Mouse (Mus musculus) left cerebral cortex, postnatal 36 days (tissue): ENCODE data around the gene Mrpl36. TPM values are rescaled to one million over a fixed set of nuclear protein-coding genes. Genes with fewer than 3 reads are reported as not detected.
A peak's percentile ranks its signal among the peaks of the same experiment; 100 is the strongest.

Source experiments
- DNase-seq, 2 experiments: peaks; one replicate each; pipeline ENCODE4 v3.0.0; 2021 to 2022; ENCODE audit warnings: low spot score in 2 of 2, mixed read lengths in 1 of 2
- intact Hi-C: fragments of 180-260 bp; cut with DNase I; formaldehyde crosslinking; loops from one replicate; pipeline ENCODE4 v1.15.1; 2025
- total RNA-seq, 2 experiments: library from RNA; stranded (reverse); gene quantifications; 2 replicates each; pipeline ENCODE4 v1.2.3; 2021

The Mrpl36 gene
- 10 to 100 TPM; 37.3 to 44.9 TPM for total RNA-seq

DNA sequence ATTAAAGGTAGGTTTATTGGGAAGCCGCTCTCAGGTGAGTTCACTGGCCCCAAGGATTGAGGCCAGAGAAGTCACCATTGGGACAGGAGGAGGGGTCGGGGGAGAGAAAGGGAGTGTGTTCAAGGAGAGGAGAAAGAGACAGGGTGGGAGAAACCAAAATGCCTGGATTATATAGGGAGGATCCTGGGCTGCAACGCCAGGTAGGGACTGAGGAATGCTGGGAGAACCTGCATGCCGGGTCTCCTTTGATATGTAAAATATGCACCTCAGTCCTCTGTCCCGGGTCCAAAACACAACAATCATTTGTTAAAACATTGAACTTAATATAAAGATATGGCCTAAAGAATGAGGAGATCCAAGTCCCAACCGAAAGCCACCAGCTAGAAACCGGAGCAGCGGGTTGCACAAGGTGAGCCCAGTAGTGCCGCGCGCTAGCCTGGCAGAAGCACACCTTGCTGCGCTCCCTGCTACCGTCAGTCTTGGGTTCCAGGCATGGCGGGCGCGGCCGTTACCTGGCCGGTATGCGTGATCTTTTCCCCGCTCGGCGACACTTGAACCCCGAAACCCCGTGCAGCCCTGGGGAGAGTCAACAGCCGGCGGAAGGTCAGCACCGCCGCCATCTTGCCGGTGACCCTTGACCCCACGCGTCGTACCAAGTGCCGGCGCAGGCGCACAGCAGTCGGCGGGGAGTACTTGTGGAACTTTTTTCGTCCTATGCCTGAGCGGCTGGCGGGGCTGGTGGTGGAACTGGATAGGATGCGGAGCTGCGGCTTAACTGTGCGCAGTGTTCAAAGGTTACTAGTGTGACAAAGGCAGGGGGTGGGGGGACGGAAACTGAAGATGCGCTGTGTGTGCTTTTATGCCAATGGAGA lies at the start of gene Mrpl36, which contains the start of gene Ndufs6:
Mrpl36 (plus strand) TSS at position 687 of the 872 bp plus-strand sequence.
Ndufs6 (minus strand) TSS at position 716 of the 872 bp plus-strand sequence.
- DNase-seq, result peak; percentile 91 to 94
- intact Hi-C loops, result loop anchor here (10.0 kb wide), 1 partner anchor 277 kb away; the partner anchor contains the start of gene Clptm1l

DNA sequence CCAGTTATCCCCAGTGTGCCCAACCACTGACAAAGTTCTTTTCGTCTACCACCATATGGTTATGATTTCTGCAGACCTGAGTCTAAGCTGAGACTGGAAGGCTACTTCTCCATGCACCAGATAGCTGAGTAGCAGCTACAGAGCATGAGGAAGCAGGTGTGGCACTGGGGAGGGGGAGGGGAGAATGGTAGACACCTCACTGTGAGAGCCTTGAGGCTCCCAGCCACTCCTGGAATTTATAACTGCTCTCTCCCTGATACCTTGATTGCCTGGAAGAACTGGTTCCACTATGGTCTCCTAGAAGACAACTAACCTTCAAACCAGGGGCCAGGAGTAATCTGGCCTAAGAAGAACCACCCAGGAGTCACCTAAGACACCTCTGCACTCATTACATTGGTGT lies 49.1 kb upstream of the Mrpl36 start:
- intact Hi-C loops, result no loop called here
- no peak for DNase-seq

DNA sequence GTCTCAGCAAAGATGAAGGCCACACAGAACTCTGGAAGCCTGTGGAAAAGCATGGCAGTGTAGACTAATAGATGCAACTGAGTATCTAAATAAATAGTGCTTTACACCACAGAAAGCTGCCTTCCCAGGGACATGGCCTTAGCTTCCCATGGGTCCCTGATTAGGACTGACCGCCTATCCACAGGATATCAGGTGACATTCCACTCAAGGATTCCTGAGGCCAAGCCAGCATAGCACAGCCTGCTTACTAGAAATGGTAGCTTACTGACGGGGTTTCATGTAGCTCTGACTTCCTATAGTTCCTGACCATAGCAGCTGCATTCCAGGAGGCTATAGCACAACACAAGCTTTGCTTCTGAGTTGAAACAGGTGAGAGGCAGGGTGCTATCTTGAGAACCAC lies 45.9 kb upstream of the Mrpl36 start:
- no peak for DNase-seq
- intact Hi-C loops, result no loop called here

- no peak for DNase-seq
- intact Hi-C loops, result no loop called here
Measured at GRCm38 (mm10) chr13:73283534-73283933, 44.8 kb upstream of the Mrpl36 start.

GRCm38 (mm10) chr13:73290206-73290605 lies 38.1 kb upstream of the Mrpl36 start:
- intact Hi-C loops, result no loop called here
- DNase-seq, result no peak

- DNase-seq, result no peak
- intact Hi-C loops, result no loop called here
Measured at GRCm38 (mm10) chr13:73291102-73291501, 37.2 kb upstream of the Mrpl36 start.

DNA sequence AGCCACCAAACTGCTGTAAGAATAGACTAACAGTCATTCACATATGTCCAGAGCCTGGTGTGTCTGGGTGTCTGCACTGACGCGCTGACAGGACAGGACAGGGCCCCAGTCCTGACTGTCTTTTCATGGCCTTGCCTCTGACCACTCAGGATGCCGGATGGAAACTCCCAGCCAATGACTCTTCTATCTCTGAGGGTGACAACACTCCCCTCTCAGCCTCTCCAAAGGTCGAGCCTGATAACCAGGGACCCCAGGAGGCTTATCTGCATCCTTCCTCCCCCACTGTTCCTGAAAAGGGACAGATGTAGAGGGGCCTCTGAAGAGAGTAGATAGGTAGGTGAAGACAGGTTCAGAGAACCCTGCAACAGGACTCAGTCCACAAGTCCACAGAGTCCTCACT lies 29.6 kb upstream of the Mrpl36 start:
- intact Hi-C loops, result no loop called here
- no peak for DNase-seq

- intact Hi-C loops, result no loop called here
- no peak for DNase-seq
Measured at GRCm38 (mm10) chr13:73299322-73299721, 29.0 kb upstream of the Mrpl36 start.

- no peak for DNase-seq
- intact Hi-C loops, result loop anchor here (10.0 kb wide), 1 partner anchor 140 kb away; no protein-coding TSS in a partner anchor
Measured at GRCm38 (mm10) chr13:73304729-73305128, 23.6 kb upstream of the Mrpl36 start.

- intact Hi-C loops, result loop anchor here (10.0 kb wide), 1 partner anchor 141 kb away; no protein-coding TSS in a partner anchor
- no peak for DNase-seq
Measured at GRCm38 (mm10) chr13:73305398-73306084, 22.8 kb upstream of the Mrpl36 start.

DNA sequence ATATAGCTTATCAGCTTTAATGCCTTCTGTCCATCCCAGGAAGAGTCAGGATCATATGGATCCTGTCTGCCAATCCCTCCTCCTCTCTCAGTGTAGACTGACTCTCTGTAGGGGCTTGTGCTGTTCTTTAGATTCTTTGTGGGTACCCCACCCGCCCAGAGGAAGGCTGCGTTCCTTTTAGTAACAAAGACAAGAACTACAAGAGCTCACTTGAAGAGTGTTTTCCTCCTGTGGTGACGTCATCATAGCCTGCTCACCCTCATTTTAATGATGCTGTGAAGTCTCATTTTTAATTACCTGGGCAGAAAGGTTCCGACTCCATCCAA lies 22.3 kb upstream of the Mrpl36 start:
- DNase-seq, result no peak
- intact Hi-C loops, result loop anchor here (10.0 kb wide), 1 partner anchor 141 kb away; no protein-coding TSS in a partner anchor

- no peak for DNase-seq
- intact Hi-C loops, result loop anchor here (10.0 kb wide), 1 partner anchor 142 kb away; no protein-coding TSS in a partner anchor
Measured at GRCm38 (mm10) chr13:73306430-73306829, 21.9 kb upstream of the Mrpl36 start.

DNA sequence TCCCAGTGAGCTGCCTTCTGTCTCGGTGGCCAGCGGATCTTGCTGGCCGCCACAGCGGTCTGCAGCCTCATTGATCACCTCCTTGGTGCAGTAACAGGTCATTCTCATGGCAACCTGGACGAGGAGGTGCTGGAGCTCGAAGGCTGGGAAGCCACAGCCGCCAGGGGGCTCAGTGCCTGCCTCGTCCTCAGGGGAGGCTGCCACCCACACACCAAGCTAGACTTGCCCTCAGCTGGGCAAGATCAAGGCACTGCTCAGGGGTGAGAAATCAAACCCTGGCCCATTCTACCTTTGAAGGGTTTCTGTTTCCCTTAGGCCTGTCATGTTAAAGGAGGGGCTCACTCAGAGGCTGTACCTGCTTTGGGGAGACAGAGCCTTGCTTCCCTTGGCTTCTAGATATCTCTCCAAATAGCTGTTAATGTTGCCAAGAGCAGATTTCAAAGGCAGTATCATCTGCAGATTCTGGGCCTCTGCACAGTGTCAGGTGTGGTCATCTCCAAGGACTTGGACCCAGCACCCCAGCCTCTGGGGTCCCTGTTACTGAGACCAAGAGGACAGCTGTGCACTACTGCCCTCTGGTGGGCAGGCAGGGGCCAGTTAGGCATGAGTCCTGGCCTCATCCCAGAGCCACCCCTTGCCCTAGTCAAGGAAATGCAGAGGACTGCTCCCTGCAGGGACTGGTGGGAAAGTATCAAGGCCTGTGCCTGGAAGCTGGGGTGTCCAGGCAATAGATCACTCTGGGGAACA lies 18.0 kb upstream of the Mrpl36 start:
- intact Hi-C loops, result no loop called here
- no peak for DNase-seq

DNA sequence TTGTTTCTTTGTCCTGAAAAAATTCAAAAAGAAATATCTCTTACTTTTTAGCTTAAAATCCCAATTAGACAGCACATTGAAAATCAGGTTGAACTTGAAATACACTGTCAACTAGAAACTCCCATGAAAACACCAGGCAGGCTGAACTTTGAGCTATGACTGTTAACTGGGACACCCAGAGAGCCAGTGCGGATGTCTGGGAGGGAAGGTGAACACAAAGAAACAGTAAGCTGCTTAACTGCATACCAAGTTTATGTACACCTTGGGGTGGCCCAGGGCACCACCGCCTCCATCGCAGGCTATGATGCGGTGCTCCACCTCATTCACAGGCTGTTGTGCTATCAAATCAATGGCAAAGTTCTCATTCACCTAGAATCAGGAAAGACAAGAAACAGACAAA lies 8.3 kb upstream of the Mrpl36 start:
- no peak for DNase-seq
- intact Hi-C loops, result loop anchor here (10.0 kb wide), 1 partner anchor 285 kb away; the partner anchor contains the start of gene Clptm1l

- intact Hi-C loops, result loop anchor here (10.0 kb wide), 1 partner anchor 282 kb away; the partner anchor contains the start of gene Clptm1l
- DNase-seq, result no peak
Measured at GRCm38 (mm10) chr13:73322626-73323025, 5.7 kb upstream of the Mrpl36 start.

DNA sequence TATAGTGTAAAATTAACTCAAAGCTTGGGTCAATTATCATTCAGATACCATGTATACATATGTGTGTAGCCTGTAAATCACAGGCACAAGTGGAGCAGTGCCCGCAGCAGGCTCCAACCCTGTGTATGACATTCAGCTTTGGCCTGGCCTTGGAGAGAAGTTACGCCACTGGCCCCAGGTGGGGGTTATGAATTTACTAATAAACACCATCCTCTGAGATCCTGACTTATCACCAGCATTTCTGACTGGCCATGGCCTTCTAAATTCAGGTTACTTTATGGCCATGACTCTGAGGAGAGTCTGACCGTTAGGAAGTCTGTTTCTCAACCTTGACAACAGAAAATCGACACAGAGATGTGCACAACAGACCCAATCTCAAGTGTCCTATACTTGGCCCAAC lies 4.9 kb upstream of the Mrpl36 start:
- intact Hi-C loops, result loop anchor here (10.0 kb wide), 1 partner anchor 281 kb away; the partner anchor contains the start of gene Clptm1l
- DNase-seq, result no peak

DNA sequence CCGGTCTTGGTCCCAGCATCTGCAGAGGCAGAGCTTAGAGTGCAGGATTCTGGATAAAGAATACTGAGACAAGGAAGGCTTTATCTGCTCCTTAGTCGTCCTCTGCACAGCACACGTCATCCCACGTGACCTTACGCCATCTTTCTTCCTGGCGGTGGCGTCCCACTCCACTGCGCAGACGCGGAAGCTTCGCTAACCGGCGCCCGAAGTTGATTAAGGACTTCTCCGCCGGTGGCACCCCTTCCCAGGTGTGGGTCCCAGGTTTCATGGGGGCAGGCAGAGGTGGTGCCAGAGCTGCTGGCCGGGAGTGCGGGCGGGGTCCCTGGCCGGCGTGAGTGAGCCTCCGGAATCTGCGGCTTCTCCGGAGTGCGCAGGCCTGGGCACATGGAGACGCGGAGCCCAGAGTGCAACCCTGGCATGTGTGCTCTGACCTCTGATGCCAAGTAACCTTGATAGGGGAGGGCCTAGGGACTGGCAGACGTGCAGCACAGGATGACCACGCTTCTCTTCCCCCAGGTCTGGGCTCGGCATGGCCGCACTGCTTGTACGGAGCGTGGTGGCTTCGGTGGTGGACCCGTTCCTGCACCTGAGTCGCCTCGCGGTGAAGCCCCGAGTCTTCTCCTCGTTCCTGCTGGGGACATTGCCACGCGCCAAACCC lies 2.7 kb downstream of the Mrpl36 start:
- intact Hi-C loops, result loop anchor here (10.0 kb wide), 1 partner anchor 174 kb away; no protein-coding TSS in a partner anchor
- peak; percentile 89 to 90 for DNase-seq

- intact Hi-C loops, result loop anchor here (10.0 kb wide), 1 partner anchor 173 kb away; no protein-coding TSS in a partner anchor
- DNase-seq, result no peak
Measured at GRCm38 (mm10) chr13:73331736-73332135, 3.4 kb downstream of the Mrpl36 start.

DNA sequence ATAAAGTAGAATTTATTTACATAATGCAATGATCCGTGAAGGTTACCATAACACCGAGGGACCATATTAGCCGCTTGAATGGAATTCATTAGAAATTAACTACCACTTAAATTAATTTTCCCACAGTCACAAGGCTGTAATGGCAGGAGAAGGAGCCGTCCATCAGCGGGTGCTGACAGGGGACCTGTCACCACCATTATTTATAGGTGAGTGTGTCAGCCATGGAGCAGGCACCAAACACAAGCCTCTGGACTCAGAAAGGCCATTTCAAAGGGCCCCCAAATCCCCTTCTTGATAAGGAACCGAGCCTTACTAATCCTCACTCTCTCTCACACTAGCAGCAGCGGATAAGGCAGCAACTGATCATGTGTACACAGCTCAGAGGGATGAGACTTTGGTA lies 8.4 kb downstream of the Mrpl36 start:
- no peak for DNase-seq
- intact Hi-C loops, result loop anchor here (10.0 kb wide), 1 partner anchor 168 kb away; no protein-coding TSS in a partner anchor
